Mouse (Mus musculus): ENCODE measurements around the gene Cacna2d3.

DNA sequence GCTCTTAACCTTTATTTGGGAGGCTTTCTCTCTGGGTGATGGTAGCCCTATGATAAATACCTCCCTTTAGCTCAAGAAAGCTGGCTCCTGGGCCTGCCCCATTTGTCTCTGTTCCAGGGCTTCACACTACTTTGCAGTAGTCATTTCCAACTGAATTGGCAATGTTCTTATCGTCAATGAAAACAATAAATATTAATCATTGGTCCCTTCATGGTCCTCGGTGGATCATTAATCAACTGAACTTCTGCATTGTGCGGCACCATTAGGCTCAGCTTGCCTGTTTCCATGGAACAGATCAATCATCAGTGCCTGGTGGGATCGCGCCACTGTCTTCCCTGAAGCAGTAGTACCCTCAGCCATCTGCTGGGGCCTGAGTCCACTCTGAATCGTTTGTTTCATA is 850.7 kb downstream of the Cacna2d3 start:
- TF ChIP-seq SIN3A (IDR thresholded peaks at IDR 0.05; ENCODE audit: low read length) (no peak), CTCF (conservative IDR thresholded peaks at IDR 0.05 in 1 of 2, IDR thresholded peaks at IDR 0.05 in 1 of 2; ENCODE audit: low read depth in 2 of 2, low read length in 2 of 2) (no peak), JUND (conservative IDR thresholded peaks at IDR 0.05; ENCODE audit: low read depth, low read length) (no peak), MAX (IDR thresholded peaks at IDR 0.05; ENCODE audit: low read length) (no peak), PAX5 (IDR thresholded peaks at IDR 0.05; ENCODE audit: low read length) (no peak), EP300 (IDR thresholded peaks at IDR 0.05; ENCODE audit: low read length) (no peak)

All from CH12.LX (cell line).